Mouse (Mus musculus) heart, adult 2 months (tissue): Measurements from ENCODE around the gene Zfp710.

ENCODE experiments used
- CTCF ChIP-seq: fragments of 200-600 bp; IDR thresholded peaks from 2 replicates; pipeline ENCODE4 v1.8.1; 2022; ENCODE audit warnings: antibody characterized with exemption, mild to moderate bottlenecking, moderate library complexity
- POLR2A ChIP-seq: fragments of 200-500 bp; IDR thresholded peaks from 2 replicates; pipeline ENCODE4 v1.6.1; 2011; ENCODE audit warnings: mild to moderate bottlenecking, low read depth, low read length, control low read depth; ENCODE audit not compliant: insufficient read depth

GRCm38 (mm10) chr7:80071209-80071608 lies 46.6 kb downstream of the Zfp710 start:
- TF ChIP-seq CTCF (no peak), POLR2A (no peak)
